Mouse (Mus musculus): ENCODE results near the gene Vil1. TPM values are rescaled to one million over a fixed set of nuclear protein-coding genes. Genes with fewer than 3 reads are reported as not detected.

Vil1 gene
- polyA plus RNA-seq, 1 experiment from 2014 or later: 0.76 TPM

- no peak overlapping the region for H3K4me3 ChIP-seq (replicated peaks)
- WGBS (ENCODE audit: insufficient replicate concordance): 43% methylated on average over 4 of the region's 4 CpGs
- H3K27me3 ChIP-seq: no peaks in the 10 kb centered on the region
- peak overlapping the region; percentile 7; the same call in 1 of the 2 replicates for H3K27ac ChIP-seq (replicated peaks)
- no peak overlapping the region for H3K4me2 ChIP-seq
- ATAC-seq (ENCODE audit: insufficient read depth): peak; percentile 72
- H3K9me3 ChIP-seq (replicated peaks): peaks cover 11% of the 10 kb centered on the region; the same call in 1 of the 2 replicates
- H3K9ac ChIP-seq: no peak overlapping the region
- peaks cover 18% of the 10 kb centered on the region for H3K4me1 ChIP-seq (replicated peaks)
- H3K36me3 ChIP-seq (replicated peaks): no peaks in the 10 kb centered on the region
Observed at GRCm38 (mm10) chr1:74415143-74415542, 6.0 kb downstream of the Vil1 start.

- Histone ChIP-seq H3K27me3 (no peaks in the 10 kb centered on the region), H3K9me3 (replicated peaks) (peaks cover 11% of the 10 kb centered on the region; the same call in 1 of the 2 replicates), H3K36me3 (replicated peaks) (no peaks in the 10 kb centered on the region), H3K4me2 (no peak overlapping the region), H3K4me1 (replicated peaks) (peaks cover 13% of the 10 kb centered on the region), H3K27ac (replicated peaks) (no peak overlapping the region), H3K9ac (no peak overlapping the region), H3K4me3 (replicated peaks) (no peak overlapping the region)
- 70% methylated on average over 17 of the region's 17 CpGs for WGBS (ENCODE audit: insufficient replicate concordance)
- no peak for ATAC-seq (ENCODE audit: insufficient read depth)
Observed at GRCm38 (mm10) chr1:74418747-74419439, 9.7 kb downstream of the Vil1 start.

GRCm38 (mm10) chr1:74419440-74419794 is 10.2 kb downstream of the Vil1 start:
- H3K9me3 ChIP-seq (replicated peaks): peaks cover 11% of the 10 kb centered on the region; the same call in 1 of the 2 replicates
- no peak for ATAC-seq (ENCODE audit: insufficient read depth)
- H3K27me3 ChIP-seq: no peaks in the 10 kb centered on the region
- peaks cover 8% of the 10 kb centered on the region for H3K4me1 ChIP-seq (replicated peaks)
- no peak overlapping the region for H3K4me2 ChIP-seq
- no peak overlapping the region for H3K27ac ChIP-seq (replicated peaks)
- no peaks in the 10 kb centered on the region for H3K36me3 ChIP-seq (replicated peaks)
- 61% methylated on average over 9 of the region's 9 CpGs for WGBS (ENCODE audit: insufficient replicate concordance)
- H3K4me3 ChIP-seq (replicated peaks): no peak overlapping the region
- H3K9ac ChIP-seq: no peak overlapping the region

- no peak for ATAC-seq (ENCODE audit: insufficient read depth)
- Histone ChIP-seq H3K4me2 (no peak overlapping the region), H3K9me3 (replicated peaks) (no peaks in the 10 kb centered on the region), H3K4me1 (replicated peaks) (no peaks in the 10 kb centered on the region), H3K9ac (no peak overlapping the region), H3K4me3 (replicated peaks) (no peak overlapping the region), H3K36me3 (replicated peaks) (no peaks in the 10 kb centered on the region), H3K27me3 (peaks cover 4% of the 10 kb centered on the region; the same call in 1 of the 2 replicates), H3K27ac (replicated peaks) (no peak overlapping the region)
- WGBS (ENCODE audit: insufficient replicate concordance): 45% methylated on average over 8 of the region's 8 CpGs
Observed at GRCm38 (mm10) chr1:74423147-74423546, 14.0 kb downstream of the Vil1 start.

GRCm38 (mm10) chr1:74425845-74426244 is 16.7 kb downstream of the Vil1 start:
- Histone ChIP-seq H3K9me3 (replicated peaks) (no peaks in the 10 kb centered on the region), H3K9ac (no peak overlapping the region), H3K27ac (replicated peaks) (no peak overlapping the region), H3K36me3 (replicated peaks) (no peaks in the 10 kb centered on the region), H3K4me1 (replicated peaks) (0 out of 2 replicates have a peak, but pooled peaks cover 5% of the 10 kb centered on the region), H3K4me3 (replicated peaks) (no peak overlapping the region), H3K4me2 (no peak overlapping the region), H3K27me3 (peaks cover 4% of the 10 kb centered on the region; the same call in 1 of the 2 replicates)
- ATAC-seq (ENCODE audit: insufficient read depth): no peak
- WGBS (ENCODE audit: insufficient replicate concordance): 25% methylated on average over 7 of the region's 7 CpGs

GRCm38 (mm10) chr1:74433220-74433619 is 24.0 kb downstream of the Vil1 start:
- Histone ChIP-seq H3K4me3 (replicated peaks) (no peak overlapping the region), H3K27me3 (no peaks in the 10 kb centered on the region), H3K9me3 (replicated peaks) (no peaks in the 10 kb centered on the region), H3K4me2 (no peak overlapping the region), H3K9ac (no peak overlapping the region), H3K36me3 (replicated peaks) (peaks cover 23% of the 10 kb centered on the region), H3K4me1 (replicated peaks) (peaks cover 45% of the 10 kb centered on the region), H3K27ac (replicated peaks) (peak overlapping the region; percentile 56)
- ATAC-seq (ENCODE audit: insufficient read depth): peak; percentile 68
- 65% methylated on average over 6 of the region's 6 CpGs for WGBS (ENCODE audit: insufficient replicate concordance)

- H3K27me3 ChIP-seq: no peaks in the 10 kb centered on the region
- no peak overlapping the region for H3K4me3 ChIP-seq (replicated peaks)
- peak overlapping the region; percentile 56; the same call in 1 of the 2 replicates for H3K27ac ChIP-seq (replicated peaks)
- no peaks in the 10 kb centered on the region for H3K9me3 ChIP-seq (replicated peaks)
- no peak overlapping the region for H3K9ac ChIP-seq
- whole genome bisulfite sequencing (ENCODE audit: insufficient replicate concordance): 66% methylated on average over 5 of the region's 5 CpGs
- H3K36me3 ChIP-seq (replicated peaks): peaks cover 36% of the 10 kb centered on the region
- no peak for ATAC-seq (ENCODE audit: insufficient read depth)
- no peak overlapping the region for H3K4me2 ChIP-seq
- peaks cover 44% of the 10 kb centered on the region for H3K4me1 ChIP-seq (replicated peaks)
Observed at GRCm38 (mm10) chr1:74434596-74434995, 25.4 kb downstream of the Vil1 start.

- Histone ChIP-seq H3K27ac (replicated peaks) (peak overlapping the region; percentile 51), H3K4me2 (peak overlapping the region; percentile 18; the same call in 1 of the 2 replicates), H3K9ac (no peak overlapping the region), H3K36me3 (replicated peaks) (peaks cover 45% of the 10 kb centered on the region), H3K4me1 (replicated peaks) (peaks cover 40% of the 10 kb centered on the region), H3K9me3 (replicated peaks) (no peaks in the 10 kb centered on the region), H3K4me3 (replicated peaks) (no peak overlapping the region), H3K27me3 (no peaks in the 10 kb centered on the region)
- WGBS (ENCODE audit: insufficient replicate concordance): 26% methylated on average over 6 of the region's 6 CpGs
- ATAC-seq (ENCODE audit: insufficient read depth): peak; percentile 64
Observed at GRCm38 (mm10) chr1:74435563-74435962, 26.4 kb downstream of the Vil1 start.

- Histone ChIP-seq H3K4me3 (replicated peaks) (no peak overlapping the region), H3K27ac (replicated peaks) (no peak overlapping the region), H3K4me2 (no peak overlapping the region), H3K36me3 (replicated peaks) (peaks cover 63% of the 10 kb centered on the region), H3K27me3 (no peaks in the 10 kb centered on the region), H3K9me3 (replicated peaks) (no peaks in the 10 kb centered on the region), H3K9ac (no peak overlapping the region), H3K4me1 (replicated peaks) (peaks cover 33% of the 10 kb centered on the region)
- no peak for ATAC-seq (ENCODE audit: insufficient read depth)
- 74% methylated on average over 8 of the region's 8 CpGs for WGBS (ENCODE audit: insufficient replicate concordance)
Observed at GRCm38 (mm10) chr1:74437702-74438427, 28.7 kb downstream of the Vil1 start.

- peaks cover 20% of the 10 kb centered on the region for H3K4me1 ChIP-seq (replicated peaks)
- H3K27me3 ChIP-seq: no peaks in the 10 kb centered on the region
- H3K4me2 ChIP-seq: no peak overlapping the region
- no peak overlapping the region for H3K9ac ChIP-seq
- no peaks in the 10 kb centered on the region for H3K9me3 ChIP-seq (replicated peaks)
- ATAC-seq (ENCODE audit: insufficient read depth): no peak
- H3K4me3 ChIP-seq (replicated peaks): no peak overlapping the region
- WGBS (ENCODE audit: insufficient replicate concordance): 67% methylated on average over 19 of the region's 19 CpGs
- peaks cover 72% of the 10 kb centered on the region for H3K36me3 ChIP-seq (replicated peaks)
- no peak overlapping the region for H3K27ac ChIP-seq (replicated peaks)
Observed at GRCm38 (mm10) chr1:74439166-74439876, 30.1 kb downstream of the Vil1 start.

GRCm38 (mm10) chr1:74444538-74444937 is 35.4 kb downstream of the Vil1 start:
- Histone ChIP-seq H3K9me3 (replicated peaks) (no peaks in the 10 kb centered on the region), H3K27ac (replicated peaks) (no peak overlapping the region), H3K9ac (no peak overlapping the region), H3K4me3 (replicated peaks) (no peak overlapping the region), H3K4me2 (no peak overlapping the region), H3K36me3 (replicated peaks) (peaks cover 82% of the 10 kb centered on the region), H3K27me3 (no peaks in the 10 kb centered on the region), H3K4me1 (replicated peaks) (no peaks in the 10 kb centered on the region)
- WGBS (ENCODE audit: insufficient replicate concordance): 74% methylated on average over 2 of the region's 2 CpGs
- no peak for ATAC-seq (ENCODE audit: insufficient read depth)
